Mouse (Mus musculus) hindbrain, embryonic 13.5 days (tissue): ENCODE results near the gene Spast. TPM values are rescaled to one million over a fixed set of nuclear protein-coding genes. Genes with fewer than 3 reads are reported as not detected.

Source experiments
- polyA plus RNA-seq: library from polyadenylated mRNA; unstranded; fragments of >200 nt; fragmentation: Nextera tagmentation; extraction: Ambion mirVana; gene quantifications from 2 replicates; pipeline ENCODE4 v1.2.1, GENCODE M21; 2015

The Spast gene
- polyA plus RNA-seq, 1 experiment from 2014 or later, result 27.1 TPM

Other genes with a start within 250 kb of the Spast start
- gene Memo1, start 43.5 kb upstream of the Spast start, polyA plus RNA-seq, result 64.0 and 66.7 TPM in 2 replicates
- 215 and 218 TPM in 2 replicates for gene Dpy30, start 15.0 kb upstream of the Spast start, polyA plus RNA-seq
- gene Slc30a6, start 56.6 kb downstream of the Spast start, polyA plus RNA-seq, result 29.0 and 29.5 TPM in 2 replicates
- 0.29 and 0.53 TPM in 2 replicates for gene Nlrc4, start 120.2 kb downstream of the Spast start, polyA plus RNA-seq
- 49.1 and 52.1 TPM in 2 replicates for gene Yipf4, start 150.5 kb downstream of the Spast start, polyA plus RNA-seq
- 97.4 and 102 TPM in 2 replicates for gene Birc6, start 189.3 kb downstream of the Spast start, polyA plus RNA-seq